Mouse (Mus musculus) liver, embryonic 12.5 days (tissue): ENCODE results near the gene S100a4. TPM values are rescaled to one million over a fixed set of nuclear protein-coding genes. Genes with fewer than 3 reads are reported as not detected.

Experiments used
- ATAC-seq: fragments of 200-750 bp; cut with Nextera tagmentation; 2 replicates; pipeline ENCODE4 v1.8.0; 2017; ENCODE audit warnings: moderate number of reproducible peaks, mild to moderate bottlenecking, moderate library complexity
- H3K27ac ChIP-seq: fragments of 300-500 bp; sonication (generic); 2 replicates; pipeline ENCODE4 v1.5.1; 2016; ENCODE audit warnings: mild to moderate bottlenecking
- H3K27me3 ChIP-seq: fragments of 300-500 bp; sonication (generic); replicated peaks from 2 replicates; pipeline ENCODE4 v1.6.1; 2016; ENCODE audit warnings: mild to moderate bottlenecking, moderate library complexity
- H3K36me3 ChIP-seq: fragments of 300-500 bp; sonication (generic); 2 replicates; pipeline ENCODE4 v1.6.1; 2016; ENCODE audit warnings: mild to moderate bottlenecking, moderate library complexity
- H3K4me1 ChIP-seq: fragments of 300-500 bp; sonication (generic); 2 replicates; pipeline ENCODE4 v1.6.1; 2016
- H3K4me2 ChIP-seq: fragments of 300-500 bp; sonication (generic); 2 replicates; pipeline ENCODE4 v1.6.1; 2016; ENCODE audit warnings: mild to moderate bottlenecking, moderate library complexity
- H3K4me3 ChIP-seq: fragments of 300-500 bp; sonication (generic); 2 replicates; pipeline ENCODE4 v1.5.1; 2016; ENCODE audit warnings: mild to moderate bottlenecking, moderate library complexity
- H3K9ac ChIP-seq: fragments of 300-500 bp; sonication (generic); 2 replicates; pipeline ENCODE4 v1.6.1; 2016; ENCODE audit warnings: mild to moderate bottlenecking, moderate library complexity
- H3K9me3 ChIP-seq: fragments of 300-500 bp; sonication (generic); replicated peaks from 2 replicates; pipeline ENCODE4 v1.6.1; 2016; ENCODE audit warnings: mild to moderate bottlenecking, moderate library complexity
- WGBS: fragments of 180-500 bp; shearing (Covaris S2); methylation state at CpG from one replicate; pipeline ENCODE4 v1.1.7; 2016; ENCODE audit not compliant: insufficient replicate concordance; 5-methylcytosine and 5-hydroxymethylcytosine counted together
- polyA plus RNA-seq: library from polyadenylated mRNA; unstranded; fragments of >200 nt; fragmentation: Nextera tagmentation; extraction: Ambion mirVana; gene quantifications from 2 replicates; pipeline ENCODE4 v1.2.1, GENCODE M21; 2016

Gene S100a4
- polyA plus RNA-seq, 1 experiment from 2014 or later, result 0.55 TPM

DNA sequence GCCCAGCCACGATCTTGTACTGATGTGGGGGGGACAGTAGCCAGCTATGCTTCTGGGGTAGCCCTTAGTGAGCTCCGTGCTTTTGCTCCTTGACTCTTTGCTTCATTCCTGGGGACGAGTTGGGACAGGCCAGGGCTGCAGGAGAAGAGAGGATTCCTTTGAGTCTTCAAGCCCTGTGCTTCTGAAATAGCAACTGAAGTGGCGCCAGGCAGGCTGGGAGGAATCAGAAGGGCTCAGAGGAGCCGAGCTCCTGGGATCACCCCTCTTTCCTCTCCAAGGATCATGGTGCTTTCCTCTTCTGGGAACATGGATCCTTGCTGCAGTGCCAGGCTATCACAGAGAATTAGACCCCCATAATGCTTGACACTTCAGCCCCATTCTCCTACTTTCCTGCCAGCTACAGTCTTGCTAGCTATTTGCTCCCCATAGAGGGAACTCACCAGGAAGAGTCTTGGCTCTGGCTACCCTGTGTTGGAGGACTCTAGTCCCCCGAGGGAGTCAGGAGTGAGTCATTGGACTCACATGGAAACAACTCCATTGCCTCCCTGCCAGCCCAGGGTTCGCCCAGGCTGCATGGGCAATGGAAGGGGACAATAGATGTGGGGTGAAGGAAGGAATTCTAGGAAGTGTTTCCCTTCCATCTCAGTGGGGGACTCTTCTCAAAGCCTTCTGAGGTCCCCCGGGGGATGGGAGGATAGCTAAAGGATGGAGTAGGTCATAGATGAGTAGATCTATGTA, 2.9 kb upstream of the S100a4 start:
- no peaks in the 10 kb centered on the region for H3K36me3 ChIP-seq
- 0 out of 2 replicates have a peak, but pooled peaks cover 4% of the 10 kb centered on the region for H3K4me1 ChIP-seq
- no peaks in the 10 kb centered on the region for H3K9me3 ChIP-seq
- 63% methylated on average over 8 of the region's 8 CpGs for WGBS
- no peak overlapping the region for H3K27ac ChIP-seq
- H3K4me2 ChIP-seq, result no peak overlapping the region
- H3K9ac ChIP-seq, result no peak overlapping the region
- no peak for ATAC-seq
- H3K27me3 ChIP-seq, result no peaks in the 10 kb centered on the region
- no peak overlapping the region for H3K4me3 ChIP-seq

- H3K27ac ChIP-seq, result no peak within 1 kb of the TSS
- 0 out of 2 replicates have a peak, but pooled peaks cover 4% of the 10 kb centered on the region for H3K4me1 ChIP-seq
- no peak within 1 kb of the TSS for H3K9ac ChIP-seq
- H3K4me2 ChIP-seq, result no peak within 1 kb of the TSS
- no peak within 1 kb of the TSS for H3K4me3 ChIP-seq
- ATAC-seq, result no peak
- H3K36me3 ChIP-seq, result no peaks in the 10 kb centered on the region
- WGBS, result 65% methylated on average over 11 of the region's 11 CpGs
- H3K9me3 ChIP-seq, result no peaks in the 10 kb centered on the region
- H3K27me3 ChIP-seq, result no peaks in the 10 kb centered on the region
Measured at GRCm38 (mm10) chr3:90601486-90602110, 2.0 kb upstream of the S100a4 start, which contains the start of gene Gm42674. Gene Gm42674, plus strand, starts transcription at chr3:90601904.

DNA sequence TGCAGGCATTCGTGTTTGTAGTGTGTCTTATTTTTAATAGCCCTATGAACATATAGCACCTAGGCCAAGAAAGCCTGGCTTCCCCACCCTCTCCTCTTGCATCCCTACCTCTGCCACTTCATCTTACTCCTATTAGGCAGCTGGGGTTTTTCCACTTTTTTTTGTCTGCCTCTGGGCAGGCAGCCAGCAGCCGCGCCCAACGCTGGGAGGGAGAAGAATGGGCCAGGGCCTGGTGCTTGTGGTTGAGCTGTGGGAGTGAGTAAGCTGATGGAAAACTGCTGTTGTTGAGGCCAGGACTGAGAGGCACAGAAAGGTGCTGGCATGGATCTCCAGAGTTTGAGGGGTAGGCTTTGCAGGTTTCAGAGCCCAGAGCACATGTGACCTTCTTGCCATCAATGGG, 845 bp downstream of the S100a4 start:
- no peak for ATAC-seq
- H3K9me3 ChIP-seq, result no peaks in the 10 kb centered on the region
- no peak overlapping the region for H3K27ac ChIP-seq
- no peaks in the 10 kb centered on the region; the same call in 1 of the 2 replicates for H3K27me3 ChIP-seq
- H3K4me3 ChIP-seq, result no peak overlapping the region
- H3K9ac ChIP-seq, result no peak overlapping the region
- 44% methylated on average over 4 of the region's 4 CpGs for WGBS
- no peak overlapping the region for H3K4me2 ChIP-seq
- 0 out of 2 replicates have a peak, but pooled peaks cover 4% of the 10 kb centered on the region for H3K4me1 ChIP-seq
- no peaks in the 10 kb centered on the region for H3K36me3 ChIP-seq

GRCm38 (mm10) chr3:90605049-90605448, 1.5 kb downstream of the S100a4 start:
- Histone ChIP-seq H3K27me3 (no peaks in the 10 kb centered on the region; the same call in 1 of the 2 replicates), H3K4me3 (no peak overlapping the region), H3K36me3 (no peaks in the 10 kb centered on the region), H3K27ac (no peak overlapping the region), H3K4me2 (no peak overlapping the region), H3K9ac (no peak overlapping the region), H3K9me3 (no peaks in the 10 kb centered on the region), H3K4me1 (0 out of 2 replicates have a peak, but pooled peaks cover 4% of the 10 kb centered on the region)
- WGBS, result 37% methylated on average over 3 of the region's 3 CpGs
- ATAC-seq, result no peak

DNA sequence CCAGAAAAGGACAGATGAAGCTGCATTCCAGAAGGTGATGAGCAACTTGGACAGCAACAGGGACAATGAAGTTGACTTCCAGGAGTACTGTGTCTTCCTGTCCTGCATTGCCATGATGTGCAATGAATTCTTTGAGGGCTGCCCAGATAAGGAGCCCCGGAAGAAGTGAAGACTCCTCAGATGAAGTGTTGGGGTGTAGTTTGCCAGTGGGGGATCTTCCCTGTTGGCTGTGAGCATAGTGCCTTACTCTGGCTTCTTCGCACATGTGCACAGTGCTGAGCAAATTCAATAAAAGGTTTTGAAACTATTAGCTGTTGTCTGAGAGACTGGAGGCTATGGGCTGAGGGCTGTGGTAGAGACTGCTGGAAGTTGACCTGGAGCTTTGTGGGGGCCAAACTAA, 2.2 kb downstream of the S100a4 start:
- Histone ChIP-seq H3K27me3 (no peaks in the 10 kb centered on the region; the same call in 1 of the 2 replicates), H3K4me2 (no peak overlapping the region), H3K36me3 (no peaks in the 10 kb centered on the region), H3K4me1 (0 out of 2 replicates have a peak, but pooled peaks cover 4% of the 10 kb centered on the region), H3K27ac (no peak overlapping the region), H3K9ac (no peak overlapping the region), H3K9me3 (no peaks in the 10 kb centered on the region), H3K4me3 (no peak overlapping the region)
- ATAC-seq, result no peak
- WGBS, result 68% methylated on average over 2 of the region's 2 CpGs

GRCm38 (mm10) chr3:90606185-90606584, 2.6 kb downstream of the S100a4 start:
- no peak overlapping the region for H3K27ac ChIP-seq
- H3K27me3 ChIP-seq, result no peaks in the 10 kb centered on the region; the same call in 1 of the 2 replicates
- no peaks in the 10 kb centered on the region for H3K9me3 ChIP-seq
- no peak for ATAC-seq
- no peaks in the 10 kb centered on the region for H3K36me3 ChIP-seq
- H3K4me1 ChIP-seq, result 0 out of 2 replicates have a peak, but pooled peaks cover 4% of the 10 kb centered on the region
- H3K4me2 ChIP-seq, result no peak overlapping the region
- 88% methylated on average over 6 of the region's 6 CpGs for WGBS
- no peak overlapping the region for H3K4me3 ChIP-seq
- no peak overlapping the region for H3K9ac ChIP-seq

DNA sequence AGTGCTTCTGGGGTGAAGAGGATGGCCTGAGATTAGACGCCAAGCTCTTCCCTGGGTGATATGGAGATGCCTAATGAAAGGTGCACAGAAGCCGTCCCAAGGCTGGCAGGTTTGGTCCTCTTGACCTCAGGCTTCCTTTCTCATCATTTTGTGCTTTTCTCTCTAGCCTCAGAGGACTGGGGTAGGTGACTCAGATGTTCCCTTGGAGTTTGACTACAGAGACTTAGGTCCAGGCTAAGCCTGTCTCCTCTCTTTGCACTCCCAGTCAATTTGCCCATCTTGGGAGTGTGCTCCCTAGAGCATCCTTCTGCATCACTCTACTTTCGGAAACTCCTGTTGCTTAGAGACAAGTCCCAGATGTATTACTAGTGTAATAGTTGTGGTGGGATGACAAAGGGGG, 3.8 kb downstream of the S100a4 start:
- H3K27ac ChIP-seq, result no peak overlapping the region
- H3K9ac ChIP-seq, result no peak overlapping the region
- no peaks in the 10 kb centered on the region for H3K9me3 ChIP-seq
- H3K27me3 ChIP-seq, result no peaks in the 10 kb centered on the region; the same call in 1 of the 2 replicates
- no peaks in the 10 kb centered on the region for H3K36me3 ChIP-seq
- H3K4me1 ChIP-seq, result 0 out of 2 replicates have a peak, but pooled peaks cover 4% of the 10 kb centered on the region
- ATAC-seq, result no peak
- 66% methylated on average over 3 of the region's 3 CpGs for WGBS
- no peak overlapping the region for H3K4me2 ChIP-seq
- H3K4me3 ChIP-seq, result no peak overlapping the region

DNA sequence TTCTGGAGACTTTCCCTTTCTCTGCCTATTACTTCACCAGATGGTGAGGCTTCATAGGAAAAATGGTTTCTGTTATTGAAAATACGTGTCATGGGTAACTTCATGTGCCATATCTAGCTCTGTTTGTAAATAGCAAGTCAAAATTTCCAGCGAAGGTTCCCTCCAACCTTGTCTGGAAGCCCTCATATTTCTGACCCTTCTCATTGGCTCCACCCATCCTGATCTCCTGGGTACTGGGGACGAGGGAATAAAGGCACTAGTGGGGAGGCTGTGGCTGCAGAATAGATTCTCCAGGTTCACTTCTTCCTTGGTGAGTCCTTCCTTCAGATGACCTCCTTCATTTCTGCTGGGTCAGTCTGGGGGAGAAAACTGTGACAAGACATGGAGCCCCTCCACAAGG, 4.7 kb downstream of the S100a4 start, which contains the start of gene S100a5:
S100a5 (plus strand) TSS at position 301 of the 400 bp plus-strand sequence.
- Histone ChIP-seq H3K9me3 (no peaks in the 10 kb centered on the region), H3K36me3 (no peaks in the 10 kb centered on the region), H3K27ac (no peak within 1 kb of the TSS), H3K4me3 (no peak within 1 kb of the TSS), H3K27me3 (peaks cover 6% of the 10 kb centered on the region; the same call in 1 of the 2 replicates), H3K4me2 (no peak within 1 kb of the TSS), H3K4me1 (peaks cover 10% of the 10 kb centered on the region), H3K9ac (no peak within 1 kb of the TSS)
- no peak for ATAC-seq
- 36% methylated on average over 3 of the region's 3 CpGs for WGBS

DNA sequence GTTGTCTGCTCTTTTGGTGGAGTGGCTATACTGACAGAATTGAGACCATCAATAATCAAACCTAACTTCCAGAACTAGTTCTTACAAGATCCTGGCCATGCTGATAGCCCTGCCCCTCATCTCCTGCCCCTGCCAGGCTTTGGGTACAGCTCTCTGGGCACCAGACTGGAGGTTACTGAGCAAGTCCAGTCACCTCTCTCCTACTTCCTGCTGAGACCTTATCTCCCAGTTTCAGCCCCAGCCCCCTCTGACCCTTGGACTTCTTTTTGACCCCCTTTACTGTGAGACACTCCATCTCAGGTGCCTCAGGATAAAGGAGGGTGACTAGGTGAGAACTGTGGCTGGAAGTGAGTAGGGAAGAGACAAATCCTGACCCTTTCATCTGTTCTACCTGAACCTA, 5.5 kb downstream of the S100a4 start:
- H3K27me3 ChIP-seq, result peaks cover 14% of the 10 kb centered on the region; the same call in 1 of the 2 replicates
- no peak overlapping the region for H3K4me2 ChIP-seq
- ATAC-seq, result no peak
- no peaks in the 10 kb centered on the region for H3K36me3 ChIP-seq
- H3K27ac ChIP-seq, result no peak overlapping the region
- no peak overlapping the region for H3K9ac ChIP-seq
- no peaks in the 10 kb centered on the region for H3K9me3 ChIP-seq
- H3K4me3 ChIP-seq, result no peak overlapping the region
- H3K4me1 ChIP-seq, result peaks cover 7% of the 10 kb centered on the region

DNA sequence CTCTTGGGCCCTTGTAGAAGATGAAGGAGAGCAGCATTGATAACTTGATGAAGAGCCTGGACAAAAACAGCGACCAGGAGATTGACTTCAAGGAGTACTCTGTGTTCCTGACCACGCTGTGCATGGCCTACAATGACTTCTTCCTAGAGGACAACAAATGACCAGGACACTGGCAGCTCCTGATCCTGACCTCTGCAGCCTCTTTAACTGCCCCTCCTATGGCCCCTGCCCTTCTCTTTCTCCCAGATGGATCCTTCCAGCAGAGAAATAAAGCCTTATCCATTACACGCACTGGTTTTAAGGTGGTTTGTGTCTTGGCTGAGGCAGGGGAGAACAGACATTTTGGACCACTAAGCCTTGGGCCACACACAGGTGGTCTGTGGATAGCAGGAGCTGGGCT, 7.9 kb downstream of the S100a4 start:
- Histone ChIP-seq H3K4me2 (no peak overlapping the region), H3K27me3 (peaks cover 14% of the 10 kb centered on the region; the same call in 1 of the 2 replicates), H3K4me1 (peaks cover 7% of the 10 kb centered on the region), H3K4me3 (no peak overlapping the region), H3K9me3 (no peaks in the 10 kb centered on the region), H3K36me3 (no peaks in the 10 kb centered on the region), H3K9ac (no peak overlapping the region), H3K27ac (no peak overlapping the region)
- 68% methylated on average over 3 of the region's 3 CpGs for WGBS
- ATAC-seq, result no peak

DNA sequence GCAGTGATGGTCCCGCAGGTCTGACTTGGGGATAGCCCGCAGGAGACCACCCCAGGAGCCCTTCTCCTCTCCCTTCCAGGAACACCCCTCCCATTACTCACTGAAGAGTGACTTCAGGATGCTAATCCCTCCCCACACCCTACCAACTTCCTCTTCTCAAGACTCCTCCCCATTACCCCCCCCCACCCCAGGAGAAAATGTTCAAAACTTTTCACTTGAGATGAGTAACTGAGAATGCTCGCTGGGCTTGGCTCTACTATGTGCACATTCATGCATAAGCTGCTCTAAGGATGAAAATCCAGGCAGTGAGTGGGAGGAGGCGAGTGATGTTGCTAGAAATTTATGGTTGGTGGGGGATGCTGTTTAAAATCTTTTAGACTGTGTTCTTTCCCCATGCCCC, 8.5 kb downstream of the S100a4 start:
- no peaks in the 10 kb centered on the region for H3K36me3 ChIP-seq
- H3K9me3 ChIP-seq, result no peaks in the 10 kb centered on the region
- no peak overlapping the region for H3K27ac ChIP-seq
- H3K27me3 ChIP-seq, result peaks cover 14% of the 10 kb centered on the region; the same call in 1 of the 2 replicates
- no peak for ATAC-seq
- H3K4me3 ChIP-seq, result no peak overlapping the region
- H3K9ac ChIP-seq, result no peak overlapping the region
- H3K4me1 ChIP-seq, result peaks cover 7% of the 10 kb centered on the region
- 32% methylated on average over 4 of the region's 4 CpGs for WGBS
- H3K4me2 ChIP-seq, result no peak overlapping the region

- H3K36me3 ChIP-seq, result no peaks in the 10 kb centered on the region
- no peaks in the 10 kb centered on the region for H3K9me3 ChIP-seq
- no peak within 1 kb of the TSS for H3K27ac ChIP-seq
- H3K27me3 ChIP-seq, result peaks cover 14% of the 10 kb centered on the region; the same call in 1 of the 2 replicates
- peaks cover 7% of the 10 kb centered on the region for H3K4me1 ChIP-seq
- peak within 1 kb of the TSS; percentile 25 for H3K4me3 ChIP-seq
- H3K4me2 ChIP-seq, result peak within 1 kb of the TSS; percentile 58
- H3K9ac ChIP-seq, result no peak within 1 kb of the TSS
- ATAC-seq, result peak; percentile 53; the same call in 1 of the 2 replicates
- under 1% methylated on average over 23 of the region's 23 CpGs for WGBS
Measured at GRCm38 (mm10) chr3:90612728-90613291, 9.2 kb downstream of the S100a4 start, which contains the start of gene S100a6. Gene S100a6, plus strand, starts transcription at chr3:90612882.
